Mouse (Mus musculus) gastrocnemius, postnatal 14 days (tissue): ENCODE results near the gene Cog7. TPM values are rescaled to one million over a fixed set of nuclear protein-coding genes. Genes with fewer than 3 reads are reported as not detected.
A peak's percentile ranks its signal among the peaks of the same experiment; 100 is the strongest.

Source experiments
- DNase-seq: peaks from one replicate; pipeline ENCODE4 v3.0.0; 2021; ENCODE audit warnings: mixed read lengths
- intact Hi-C: fragments of 180-260 bp; cut with DNase I; formaldehyde crosslinking; loops from one replicate; pipeline ENCODE4 v1.15.1; 2025; ENCODE audit warnings: low total_unique reads
- total RNA-seq, 2 experiments: library from RNA; stranded (reverse); gene quantifications; 2 replicates each; pipeline ENCODE4 v1.2.3; 2021

The Cog7 gene
- total RNA-seq, 2 experiments from 2014 or later: 8.9 to 9.3 TPM

GRCm38 (mm10) chr7:121961913-121962570, 19.5 kb downstream of the Cog7 start:
- DNase-seq: no peak
- intact Hi-C loops: loop anchor here (5.0 to 10.0 kb wide), 2 partner anchors 67 to 230 kb away; partner anchors contain the start of gene Scnn1g

- no peak for DNase-seq
- intact Hi-C loops: no loop called here
Observed at GRCm38 (mm10) chr7:121955802-121956201, 25.7 kb downstream of the Cog7 start.

- intact Hi-C loops: no loop called here
- DNase-seq: no peak
Observed at GRCm38 (mm10) chr7:121954891-121955669, 26.4 kb downstream of the Cog7 start.

GRCm38 (mm10) chr7:121947513-121947912, 34.0 kb downstream of the Cog7 start:
- intact Hi-C loops: no loop called here
- DNase-seq: no peak

GRCm38 (mm10) chr7:121946196-121946595, 35.3 kb downstream of the Cog7 start:
- DNase-seq: peak; percentile 15
- intact Hi-C loops: no loop called here

- DNase-seq: no peak
Observed at GRCm38 (mm10) chr7:121942371-121942770, 39.1 kb downstream of the Cog7 start.

GRCm38 (mm10) chr7:121941640-121942039, 39.9 kb downstream of the Cog7 start:
- intact Hi-C loops: no loop called here
- DNase-seq: no peak

More at GRCm38 (mm10) chr7:121942371-121942770, 39.1 kb downstream of the Cog7 start:
- intact Hi-C loops: no loop called here

GRCm38 (mm10) chr7:121941016-121941415, 40.5 kb downstream of the Cog7 start:
- no peak for DNase-seq

GRCm38 (mm10) chr7:121939729-121940128, 41.8 kb downstream of the Cog7 start:
- DNase-seq: no peak

More at GRCm38 (mm10) chr7:121941016-121941415, 40.5 kb downstream of the Cog7 start:
- intact Hi-C loops: no loop called here

GRCm38 (mm10) chr7:121939244-121939643, 42.3 kb downstream of the Cog7 start:
- DNase-seq: no peak
- intact Hi-C loops: no loop called here

More at GRCm38 (mm10) chr7:121939729-121940128, 41.8 kb downstream of the Cog7 start:
- intact Hi-C loops: no loop called here

GRCm38 (mm10) chr7:121938124-121938891, 43.2 kb downstream of the Cog7 start:
- intact Hi-C loops: no loop called here
- no peak for DNase-seq

- DNase-seq: no peak
- intact Hi-C loops: no loop called here
Observed at GRCm38 (mm10) chr7:121936861-121937630, 44.5 kb downstream of the Cog7 start.

- intact Hi-C loops: no loop called here
- peak; percentile 8 for DNase-seq
Observed at GRCm38 (mm10) chr7:121935906-121936794, 45.4 kb downstream of the Cog7 start.

- DNase-seq: no peak
- intact Hi-C loops: no loop called here
Observed at GRCm38 (mm10) chr7:121934346-121934745, 47.2 kb downstream of the Cog7 start.

- intact Hi-C loops: no loop called here
- DNase-seq: no peak
Observed at GRCm38 (mm10) chr7:121933675-121934074, 47.8 kb downstream of the Cog7 start.

- no peak for DNase-seq
- intact Hi-C loops: no loop called here
Observed at GRCm38 (mm10) chr7:121931246-121931645, 50.3 kb downstream of the Cog7 start.

- intact Hi-C loops: no loop called here
- no peak for DNase-seq
Observed at GRCm38 (mm10) chr7:121927882-121928281, 53.6 kb downstream of the Cog7 start.

GRCm38 (mm10) chr7:121924361-121924760, 57.1 kb downstream of the Cog7 start:
- intact Hi-C loops: no loop called here
- no peak for DNase-seq
